Mouse (Mus musculus) E14TG2a.4 (cell line): ENCODE results near the gene Vtn.

Experiments
- H3K27me3 ChIP-seq: 2 replicates; pipeline ENCODE4 v1.6.1; 2014; ENCODE audit warnings: low read length, control low read depth; ENCODE audit not compliant: insufficient read depth
- H3K36me3 ChIP-seq: 2 replicates; pipeline ENCODE4 v1.6.1; 2014; ENCODE audit warnings: low read length, control low read depth; ENCODE audit not compliant: insufficient read depth
- H3K4me1 ChIP-seq: replicated peaks from 2 replicates; pipeline ENCODE4 v1.6.1; 2014; ENCODE audit warnings: low read depth, low read length, control low read depth
- H3K4me3 ChIP-seq: replicated peaks from 2 replicates; pipeline ENCODE4 v1.5.1; 2014; ENCODE audit warnings: mild to moderate bottlenecking, low read length
- H3K9me3 ChIP-seq: 2 replicates; pipeline ENCODE4 v1.6.1; 2014; ENCODE audit warnings: low read length, control low read depth
- CTCF ChIP-seq: conservative IDR thresholded peaks from 2 replicates; pipeline ENCODE4 v1.5.1; 2014; ENCODE audit warnings: low read length
- NANOG ChIP-seq: IDR thresholded peaks from 2 replicates; pipeline ENCODE4 v1.6.1; 2014; ENCODE audit warnings: borderline replicate concordance, low read length, mixed read lengths
- POU5F1 ChIP-seq: IDR thresholded peaks from 2 replicates; pipeline ENCODE4 v1.6.1; 2014; ENCODE audit warnings: low read length, borderline replicate concordance

Gene Vtn

GRCm38 (mm10) chr11:78499004-78499403, at the start of gene Vtn:
Vtn (plus strand) TSS chr11:78499091.
- peaks cover 67% of the 10 kb centered on the region for H3K27me3 ChIP-seq
- H3K4me1 ChIP-seq: peaks cover 42% of the 10 kb centered on the region
- TF ChIP-seq NANOG: no peak
- TF ChIP-seq CTCF: no peak
- no peak for TF ChIP-seq POU5F1
- no peaks in the 10 kb centered on the region for H3K9me3 ChIP-seq
- peak within 1 kb of the TSS; percentile 85 for H3K4me3 ChIP-seq
- peaks cover 8% of the 10 kb centered on the region; the same call in 1 of the 2 replicates for H3K36me3 ChIP-seq

GRCm38 (mm10) chr11:78450337-78450736, 48.6 kb upstream of the Vtn start:
- Histone ChIP-seq H3K36me3 (no peaks in the 10 kb centered on the region), H3K9me3 (no peaks in the 10 kb centered on the region), H3K4me3 (no peak overlapping the region), H3K4me1 (peaks cover 32% of the 10 kb centered on the region), H3K27me3 (0 out of 2 replicates have a peak, but pooled peaks cover 3% of the 10 kb centered on the region)
- TF ChIP-seq POU5F1 (no peak), CTCF (no peak), NANOG (no peak)

- TF ChIP-seq POU5F1 (no peak), CTCF (peak; percentile 95)
- H3K4me3 ChIP-seq: peak overlapping the region; percentile 50; the same call in 1 of the 2 replicates
- H3K9me3 ChIP-seq: no peaks in the 10 kb centered on the region
- H3K4me1 ChIP-seq: peaks cover 19% of the 10 kb centered on the region
- H3K36me3 ChIP-seq: no peaks in the 10 kb centered on the region
- 0 out of 2 replicates have a peak, but pooled peaks cover 6% of the 10 kb centered on the region for H3K27me3 ChIP-seq
Observed at GRCm38 (mm10) chr11:78453675-78454074, 45.2 kb upstream of the Vtn start.

- H3K4me3 ChIP-seq: peak overlapping the region; percentile 50
- TF ChIP-seq POU5F1 (no peak), NANOG (no peak), CTCF (no peak)
- peaks cover 23% of the 10 kb centered on the region for H3K4me1 ChIP-seq
- H3K9me3 ChIP-seq: no peaks in the 10 kb centered on the region
- no peaks in the 10 kb centered on the region for H3K36me3 ChIP-seq
- 0 out of 2 replicates have a peak, but pooled peaks cover 6% of the 10 kb centered on the region for H3K27me3 ChIP-seq
Observed at GRCm38 (mm10) chr11:78454276-78454675, 44.6 kb upstream of the Vtn start.

GRCm38 (mm10) chr11:78455308-78455707, 43.6 kb upstream of the Vtn start:
- Histone ChIP-seq H3K4me3 (0 out of 2 replicates have a peak overlapping the region, but pooled peaks have one; percentile 50), H3K4me1 (peaks cover 23% of the 10 kb centered on the region), H3K36me3 (no peaks in the 10 kb centered on the region), H3K9me3 (no peaks in the 10 kb centered on the region), H3K27me3 (0 out of 2 replicates have a peak, but pooled peaks cover 6% of the 10 kb centered on the region)
- TF ChIP-seq CTCF: peak; percentile 94
- no peak for TF ChIP-seq NANOG

GRCm38 (mm10) chr11:78458740-78459139, 40.2 kb upstream of the Vtn start:
- Histone ChIP-seq H3K4me1 (peaks cover 38% of the 10 kb centered on the region), H3K27me3 (peaks cover 3% of the 10 kb centered on the region; the same call in 1 of the 2 replicates), H3K36me3 (no peaks in the 10 kb centered on the region), H3K4me3 (no peak overlapping the region), H3K9me3 (no peaks in the 10 kb centered on the region)
- TF ChIP-seq NANOG (no peak), POU5F1 (no peak)

- TF ChIP-seq POU5F1: no peak
- TF ChIP-seq NANOG: no peak
- TF ChIP-seq CTCF: peak; percentile 98
Observed at GRCm38 (mm10) chr11:78461894-78462293, 37.0 kb upstream of the Vtn start.

GRCm38 (mm10) chr11:78462669-78463068, 36.2 kb upstream of the Vtn start:
- Histone ChIP-seq H3K4me1 (peaks cover 45% of the 10 kb centered on the region), H3K27me3 (no peaks in the 10 kb centered on the region; the same call in 1 of the 2 replicates), H3K36me3 (no peaks in the 10 kb centered on the region), H3K9me3 (no peaks in the 10 kb centered on the region), H3K4me3 (no peak overlapping the region)
- TF ChIP-seq NANOG (no peak), POU5F1 (no peak), CTCF (no peak)

More at GRCm38 (mm10) chr11:78461894-78462293, 37.0 kb upstream of the Vtn start:
- H3K9me3 ChIP-seq: no peaks in the 10 kb centered on the region
- H3K4me3 ChIP-seq: no peak overlapping the region
- H3K36me3 ChIP-seq: no peaks in the 10 kb centered on the region
- H3K4me1 ChIP-seq: peaks cover 44% of the 10 kb centered on the region
- no peaks in the 10 kb centered on the region; the same call in 1 of the 2 replicates for H3K27me3 ChIP-seq
